Mouse (Mus musculus) cerebellum, adult 2 months (tissue): ENCODE data around the gene Degs2.

Experiments
- CTCF ChIP-seq: fragments of 200-500 bp; IDR thresholded peaks from 2 replicates; pipeline ENCODE4 v1.5.1; 2011; ENCODE audit warnings: low read depth, mild to moderate bottlenecking, control low read depth, low read length, moderate library complexity, borderline replicate concordance; ENCODE audit not compliant: insufficient read depth
- POLR2A ChIP-seq: fragments of 200-500 bp; IDR thresholded peaks from 2 replicates; pipeline ENCODE4 v1.6.1; 2011; ENCODE audit warnings: low read length, control low read depth, borderline replicate concordance; ENCODE audit not compliant: insufficient read depth

GRCm38 (mm10) chr12:108674916-108675315 lies 27.2 kb downstream of the Degs2 start:
- TF ChIP-seq POLR2A (no peak), CTCF (no peak)
